Mouse (Mus musculus): Measurements from ENCODE around the gene Sel1l3.

DNA sequence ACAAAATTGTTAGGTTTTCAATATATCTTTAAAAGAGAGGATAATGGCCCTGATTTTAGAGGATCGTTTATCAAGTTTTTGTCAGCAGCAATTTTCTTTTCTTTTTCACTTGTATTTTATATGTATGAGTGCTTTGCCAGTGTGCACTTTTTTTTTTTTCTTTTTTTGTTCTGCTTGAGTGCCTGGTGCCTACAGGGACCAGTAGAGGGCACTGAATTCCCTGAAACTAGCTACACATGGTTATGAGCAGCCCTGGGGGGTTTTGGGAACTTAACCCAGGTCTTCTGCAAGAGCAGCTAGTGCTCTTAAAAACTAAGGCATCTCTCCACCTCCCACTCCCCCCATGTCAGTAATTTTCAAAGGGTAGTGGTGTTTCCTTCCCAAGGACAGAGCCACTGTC is 105.1 kb downstream of the Sel1l3 start:
- TF ChIP-seq BHLHE40 (IDR thresholded peaks at IDR 0.05; ENCODE audit: borderline replicate concordance, low read depth, low read length), result no peak
- no peak for TF ChIP-seq NRF1 (IDR thresholded peaks at IDR 0.05; ENCODE audit: insufficient read depth, low read depth, low read length, poor library complexity, severe bottlenecking)
- no peak for TF ChIP-seq CTCF (IDR thresholded peaks at IDR 0.05 in 2 of 3, conservative IDR thresholded peaks at IDR 0.05 in 1 of 3; ENCODE audit: control insufficient read depth in 1 of 3, insufficient read depth in 1 of 3, low read depth in 2 of 3, low read length in 3 of 3, poor library complexity in 1 of 3, severe bottlenecking in 1 of 3)
- no peak for TF ChIP-seq UBTF (IDR thresholded peaks at IDR 0.05; ENCODE audit: borderline replicate concordance, insufficient read depth, low read depth, low read length)
- TF ChIP-seq HCFC1 (IDR thresholded peaks at IDR 0.05; ENCODE audit: low read depth, low read length), result no peak
- no peak for TF ChIP-seq USF1 (IDR thresholded peaks at IDR 0.05; ENCODE audit: low read depth, low read length)
- TF ChIP-seq ELF1 (IDR thresholded peaks at IDR 0.05; ENCODE audit: low read depth, low read length), result no peak
- TF ChIP-seq TAL1 (IDR thresholded peaks at IDR 0.05; ENCODE audit: low read length), result no peak
- no peak for TF ChIP-seq TCF12 (IDR thresholded peaks at IDR 0.05; ENCODE audit: low read depth, low read length)
- TF ChIP-seq GATA1 (IDR thresholded peaks at IDR 0.05; ENCODE audit: low read depth, low read length), result no peak
- no peak for TF ChIP-seq POLR2A (IDR thresholded peaks at IDR 0.05; ENCODE audit: control insufficient read depth in 1 of 2, insufficient read depth in 1 of 2, low read depth in 1 of 2, low read length in 2 of 2, poor library complexity in 1 of 2)
- TF ChIP-seq TBP (IDR thresholded peaks at IDR 0.05; ENCODE audit: low read depth, low read length), result no peak
- TF ChIP-seq POLR2AphosphoS2 (IDR thresholded peaks at IDR 0.05; ENCODE audit: low read length), result no peak
- TF ChIP-seq ZNF384 (IDR thresholded peaks at IDR 0.05; ENCODE audit: low read depth, low read length), result peak; percentile 32; the same call in 1 of the 2 replicates

All from MEL (cell line).